Mouse (Mus musculus) testis, adult 2 months (tissue): ENCODE measurements at regions not wholly inside any gene's neighbourhood (a gene's known extent, or its start where the extent isn't known, plus 50 kb on each side); places are given as distances from the start of the nearest gene placed in this dataset.

Source experiments
- CTCF ChIP-seq: fragments of 200-500 bp; IDR thresholded peaks from 2 replicates; pipeline ENCODE4 v1.5.1; 2012; ENCODE audit warnings: low read depth, mild to moderate bottlenecking, inconsistent platforms, low read length, moderate library complexity; ENCODE audit not compliant: control insufficient read depth, insufficient read depth, insufficient replicate concordance
- POLR2A ChIP-seq: fragments of 200-500 bp; IDR thresholded peaks from 2 replicates; pipeline ENCODE4 v1.6.1; 2012; ENCODE audit warnings: low read depth, mild to moderate bottlenecking, inconsistent platforms, low read length, moderate library complexity; ENCODE audit not compliant: control insufficient read depth

- TF ChIP-seq CTCF (no peak), POLR2A (no peak)
These were observed 254.8 kb upstream of the Rnf32 start for GRCm38 (mm10) chr5:28940972-28941371.
